Mouse (Mus musculus) lung, embryonic 14.5 days (tissue): ENCODE data around the gene Jmjd6. TPM values are rescaled to one million over a fixed set of nuclear protein-coding genes. Genes with fewer than 3 reads are reported as not detected.

Experiments
- ATAC-seq: fragments of 200-750 bp; cut with Nextera tagmentation; 2 replicates; pipeline ENCODE4 v1.8.0; 2017; ENCODE audit warnings: mild to moderate bottlenecking, moderate TSS enrichment, moderate library complexity; ENCODE audit not compliant: insufficient read depth
- DNase-seq: peaks from one replicate; pipeline ENCODE4 v3.0.0-alpha.2; 2015
- H3K27ac ChIP-seq: fragments of 300-500 bp; sonication (generic); 2 replicates; pipeline ENCODE4 v1.5.1; 2014; ENCODE audit warnings: low read depth, mild to moderate bottlenecking, moderate library complexity
- H3K27me3 ChIP-seq: fragments of 300-500 bp; sonication (generic); 2 replicates; pipeline ENCODE4 v1.6.1; 2014; ENCODE audit warnings: low read length, control low read depth; ENCODE audit not compliant: insufficient read depth
- H3K36me3 ChIP-seq: fragments of 300-500 bp; sonication (generic); 2 replicates; pipeline ENCODE4 v1.6.1; 2014; ENCODE audit warnings: control low read depth; ENCODE audit not compliant: insufficient read depth
- H3K4me1 ChIP-seq: fragments of 300-500 bp; sonication (generic); 2 replicates; pipeline ENCODE4 v1.6.1; 2014; ENCODE audit warnings: antibody characterized with exemption, control low read depth; ENCODE audit not compliant: insufficient read depth
- H3K4me2 ChIP-seq: fragments of 300-500 bp; sonication (generic); 2 replicates; pipeline ENCODE4 v1.6.1; 2014; ENCODE audit warnings: mild to moderate bottlenecking
- H3K4me3 ChIP-seq: fragments of 300-500 bp; sonication (generic); 2 replicates; pipeline ENCODE4 v1.5.1; 2014; ENCODE audit warnings: low read depth, low read length
- H3K9ac ChIP-seq: fragments of 300-500 bp; sonication (generic); 2 replicates; pipeline ENCODE4 v1.6.1; 2014
- H3K9me3 ChIP-seq: fragments of 300-500 bp; sonication (generic); 2 replicates; pipeline ENCODE4 v1.6.1; 2016; ENCODE audit warnings: low read depth, low read length, control low read depth
- CTCF ChIP-seq: IDR thresholded peaks from 2 replicates; pipeline ENCODE4 v1.5.1; 2016; ENCODE audit warnings: antibody characterized with exemption, low read depth
- WGBS: fragments of 180-500 bp; shearing (Covaris S2); extraction: QIAGEN DNeasy Blood & Tissue Kit; methylation state at CpG from one replicate; pipeline ENCODE4 v1.1.7; 2014; 5-methylcytosine and 5-hydroxymethylcytosine counted together
- polyA plus RNA-seq: library from polyadenylated mRNA; unstranded; fragments of >200 nt; fragmentation: Nextera tagmentation; extraction: Ambion mirVana; gene quantifications from 2 replicates; pipeline ENCODE4 v1.2.1, GENCODE M21; 2014

Jmjd6 gene
- polyA plus RNA-seq, 1 experiment from 2014 or later, result 66.3 TPM

- Histone ChIP-seq H3K4me2 (peak overlapping the region; percentile 66; the same call in 1 of the 2 replicates), H3K27ac (no peak overlapping the region), H3K27me3 (no peaks in the 10 kb centered on the region), H3K36me3 (0 out of 2 replicates have a peak, but pooled peaks cover 5% of the 10 kb centered on the region), H3K4me1 (peaks cover 32% of the 10 kb centered on the region), H3K9ac (no peak overlapping the region), H3K9me3 (no peaks in the 10 kb centered on the region), H3K4me3 (no peak overlapping the region)
- ATAC-seq (no peak), DNase-seq (no peak)
- WGBS, result 70% methylated on average over 11 of the region's 11 CpGs
- no peak for TF ChIP-seq CTCF
These were observed 32.7 kb downstream of the Jmjd6 start for GRCm38 (mm10) chr11:116810528-116810927.

- DNase-seq, result no peak
- 0 out of 2 replicates have a peak, but pooled peaks cover 5% of the 10 kb centered on the region for H3K36me3 ChIP-seq
- no peak for TF ChIP-seq CTCF
- H3K9ac ChIP-seq, result no peak overlapping the region
- H3K27ac ChIP-seq, result no peak overlapping the region
- no peaks in the 10 kb centered on the region for H3K27me3 ChIP-seq
- no peak overlapping the region for H3K4me3 ChIP-seq
- no peak for ATAC-seq
- no peaks in the 10 kb centered on the region for H3K9me3 ChIP-seq
- WGBS, result 80% methylated on average over 8 of the region's 8 CpGs
- peaks cover 23% of the 10 kb centered on the region for H3K4me1 ChIP-seq
- H3K4me2 ChIP-seq, result no peak overlapping the region
These were observed 33.7 kb downstream of the Jmjd6 start for GRCm38 (mm10) chr11:116809520-116809919.

GRCm38 (mm10) chr11:116808811-116809395 lies 34.3 kb downstream of the Jmjd6 start:
- DNase-seq (no peak), ATAC-seq (no peak)
- peaks cover 16% of the 10 kb centered on the region for H3K4me1 ChIP-seq
- no peaks in the 10 kb centered on the region for H3K9me3 ChIP-seq
- H3K9ac ChIP-seq, result no peak overlapping the region
- H3K27me3 ChIP-seq, result no peaks in the 10 kb centered on the region
- WGBS, result 79% methylated on average over 11 of the region's 11 CpGs
- no peak for TF ChIP-seq CTCF
- H3K36me3 ChIP-seq, result 0 out of 2 replicates have a peak, but pooled peaks cover 5% of the 10 kb centered on the region
- no peak overlapping the region for H3K4me3 ChIP-seq
- no peak overlapping the region for H3K27ac ChIP-seq
- H3K4me2 ChIP-seq, result no peak overlapping the region

GRCm38 (mm10) chr11:116807938-116808606 lies 35.2 kb downstream of the Jmjd6 start:
- WGBS, result 14% methylated on average over 7 of the region's 7 CpGs
- peaks cover 8% of the 10 kb centered on the region for H3K4me1 ChIP-seq
- H3K4me2 ChIP-seq, result no peak overlapping the region
- peak; percentile 95 for TF ChIP-seq CTCF
- H3K27me3 ChIP-seq, result no peaks in the 10 kb centered on the region
- DNase-seq (peak; percentile 95), ATAC-seq (0 out of 2 replicates have a peak, but pooled peaks have one; percentile 8)
- peak overlapping the region; percentile 79 for H3K27ac ChIP-seq
- H3K9ac ChIP-seq, result no peak overlapping the region; the same call in 1 of the 2 replicates
- no peak overlapping the region for H3K4me3 ChIP-seq
- H3K36me3 ChIP-seq, result 0 out of 2 replicates have a peak, but pooled peaks cover 5% of the 10 kb centered on the region
- H3K9me3 ChIP-seq, result no peaks in the 10 kb centered on the region

- DNase-seq (no peak), ATAC-seq (no peak)
- Histone ChIP-seq H3K27me3 (no peaks in the 10 kb centered on the region), H3K36me3 (0 out of 2 replicates have a peak, but pooled peaks cover 5% of the 10 kb centered on the region), H3K9me3 (no peaks in the 10 kb centered on the region), H3K27ac (peak overlapping the region; percentile 79), H3K4me1 (peaks cover 3% of the 10 kb centered on the region), H3K4me3 (no peak overlapping the region), H3K9ac (no peak overlapping the region; the same call in 1 of the 2 replicates), H3K4me2 (no peak overlapping the region)
- WGBS, result 55% methylated on average over 3 of the region's 3 CpGs
- TF ChIP-seq CTCF, result no peak
These were observed 35.7 kb downstream of the Jmjd6 start for GRCm38 (mm10) chr11:116807526-116807925.

- 52% methylated on average over 7 of the region's 7 CpGs for WGBS
- H3K27me3 ChIP-seq, result no peaks in the 10 kb centered on the region
- H3K4me3 ChIP-seq, result no peak overlapping the region
- H3K4me1 ChIP-seq, result no peaks in the 10 kb centered on the region; the same call in 1 of the 2 replicates
- no peak overlapping the region for H3K4me2 ChIP-seq
- H3K36me3 ChIP-seq, result 0 out of 2 replicates have a peak, but pooled peaks cover 5% of the 10 kb centered on the region
- ATAC-seq, result no peak
- peak; percentile 26 for DNase-seq
- H3K27ac ChIP-seq, result no peak overlapping the region
- H3K9ac ChIP-seq, result no peak overlapping the region
- H3K9me3 ChIP-seq, result no peaks in the 10 kb centered on the region
- no peak for TF ChIP-seq CTCF
These were observed 36.1 kb downstream of the Jmjd6 start for GRCm38 (mm10) chr11:116807116-116807515.
